Mouse (Mus musculus): ENCODE results near the gene Rsph6a.

Gene Rsph6a

DNA sequence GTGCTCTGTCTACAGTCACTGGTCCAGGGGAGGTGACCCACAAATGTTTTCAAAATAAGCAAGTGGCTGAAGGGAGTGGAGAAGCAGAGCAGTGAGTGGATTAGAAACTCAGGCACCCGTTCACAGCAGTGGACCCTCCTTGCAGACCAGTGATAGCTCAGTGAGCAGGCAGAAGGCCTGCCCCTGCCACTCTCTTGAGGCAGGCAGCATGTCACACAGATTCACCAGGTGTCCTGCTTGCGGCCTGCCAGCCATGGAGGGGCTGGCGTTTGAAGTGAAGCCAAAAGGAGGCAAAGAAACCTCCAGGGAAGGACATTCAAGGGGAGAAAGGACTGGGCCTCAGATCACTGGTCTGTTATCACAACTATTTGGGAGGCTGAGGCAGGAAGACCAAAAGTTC lies 24.2 kb downstream of the Rsph6a start:
- no peak for DNase-seq (ENCODE audit: low spot score in 2 of 2)

DNA sequence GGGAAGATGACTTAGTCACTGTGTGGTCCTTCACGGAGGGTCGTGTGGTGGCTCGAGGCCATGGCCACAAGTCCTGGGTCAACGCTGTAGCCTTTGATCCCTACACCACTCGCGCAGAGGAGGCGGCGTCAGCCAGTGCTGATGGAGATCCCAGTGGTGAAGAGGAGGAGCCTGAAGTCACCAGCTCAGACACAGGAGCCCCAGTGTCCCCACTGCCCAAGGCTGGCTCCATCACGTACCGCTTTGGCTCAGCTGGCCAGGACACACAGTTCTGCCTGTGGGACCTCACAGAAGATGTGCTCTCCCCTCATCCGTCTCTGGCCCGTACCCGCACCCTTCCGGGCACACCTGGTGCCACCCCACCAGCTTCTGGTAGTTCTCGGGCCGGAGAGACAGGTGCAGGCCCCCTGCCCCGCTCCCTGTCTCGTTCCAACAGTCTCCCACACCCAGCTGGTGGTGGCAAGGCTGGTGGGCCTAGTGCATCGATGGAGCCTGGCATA lies 26.0 kb downstream of the Rsph6a start:
- DNase-seq (ENCODE audit: low spot score in 2 of 2), result no peak

DNA sequence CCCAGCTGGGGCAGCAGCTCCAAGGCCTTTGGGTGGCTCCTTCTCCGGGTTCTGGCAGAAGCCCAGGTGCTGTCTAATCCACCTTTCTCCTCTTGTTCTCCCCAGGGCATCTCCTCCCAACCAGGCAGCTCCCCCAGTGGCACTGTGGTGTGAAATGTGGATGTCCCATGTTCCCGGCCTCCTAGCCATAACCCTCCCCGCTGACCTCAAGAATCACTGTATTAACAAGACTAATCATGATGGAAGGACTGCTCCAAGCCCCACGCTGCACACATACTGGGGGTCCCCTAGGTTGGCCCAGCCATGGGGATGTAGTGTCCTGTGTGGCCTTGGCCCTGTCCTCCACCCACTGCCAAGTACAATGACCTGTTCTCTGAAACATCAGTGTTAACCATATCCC lies 27.7 kb downstream of the Rsph6a start:
- DNase-seq (ENCODE audit: low spot score in 2 of 2), result no peak

- DNase-seq (ENCODE audit: low spot score in 2 of 2), result no peak
Measured at GRCm38 (mm10) chr7:19083096-19083495, 28.6 kb downstream of the Rsph6a start.

- DNase-seq (ENCODE audit: low spot score in 2 of 2), result peak in 1 of 2 experiments; percentile 66
Measured at GRCm38 (mm10) chr7:19083701-19084100, 29.2 kb downstream of the Rsph6a start, which contains the start of gene Dmpk. Gene Dmpk, plus strand, starts transcription at chr7:19083849.

DNA sequence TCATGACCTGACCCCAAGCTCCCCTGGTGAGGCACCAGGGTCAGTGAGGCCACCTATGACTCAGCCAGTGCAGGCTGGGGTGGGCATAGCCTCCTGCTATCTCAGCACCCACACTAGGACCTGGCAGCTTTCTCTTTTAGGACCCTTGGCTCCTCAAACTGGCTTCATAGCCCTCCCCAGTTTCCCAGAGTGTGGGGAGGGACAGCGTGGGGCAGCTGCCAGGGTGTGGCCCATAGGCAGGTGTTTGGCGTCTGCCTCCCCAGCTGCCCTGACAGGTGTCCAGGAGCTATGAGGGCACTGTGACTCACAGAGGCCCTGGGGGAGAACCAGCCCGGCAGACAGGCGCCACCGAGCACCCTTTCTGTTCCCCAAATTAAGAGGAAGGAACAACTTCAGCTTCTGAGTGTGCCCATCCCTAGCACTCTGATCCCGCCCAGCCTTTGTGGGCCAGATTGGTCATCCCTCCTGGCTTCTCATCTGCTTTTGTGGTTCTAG lies 29.8 kb downstream of the Rsph6a start:
- peak; percentile 58 to 80 for DNase-seq (ENCODE audit: low spot score in 2 of 2)

- DNase-seq (ENCODE audit: low spot score in 2 of 2), result peak in 1 of 2 experiments; percentile 63
Measured at GRCm38 (mm10) chr7:19084921-19085473, 30.5 kb downstream of the Rsph6a start.

GRCm38 (mm10) chr7:19085495-19085894 lies 31.0 kb downstream of the Rsph6a start:
- no peak for DNase-seq (ENCODE audit: low spot score in 2 of 2)

GRCm38 (mm10) chr7:19086042-19086441 lies 31.6 kb downstream of the Rsph6a start:
- peak; percentile 82 to 87 for DNase-seq (ENCODE audit: low spot score in 2 of 2)

GRCm38 (mm10) chr7:19086760-19087159 lies 32.3 kb downstream of the Rsph6a start:
- DNase-seq (ENCODE audit: low spot score in 2 of 2), result peak in 1 of 2 experiments; percentile 65

- DNase-seq (ENCODE audit: low spot score in 2 of 2), result peak; percentile 73 to 90
Measured at GRCm38 (mm10) chr7:19088813-19089212, 34.3 kb downstream of the Rsph6a start.

- DNase-seq (ENCODE audit: low spot score in 2 of 2), result peak in 1 of 2 experiments; percentile 63
Measured at GRCm38 (mm10) chr7:19091913-19092312, 37.4 kb downstream of the Rsph6a start.

DNA sequence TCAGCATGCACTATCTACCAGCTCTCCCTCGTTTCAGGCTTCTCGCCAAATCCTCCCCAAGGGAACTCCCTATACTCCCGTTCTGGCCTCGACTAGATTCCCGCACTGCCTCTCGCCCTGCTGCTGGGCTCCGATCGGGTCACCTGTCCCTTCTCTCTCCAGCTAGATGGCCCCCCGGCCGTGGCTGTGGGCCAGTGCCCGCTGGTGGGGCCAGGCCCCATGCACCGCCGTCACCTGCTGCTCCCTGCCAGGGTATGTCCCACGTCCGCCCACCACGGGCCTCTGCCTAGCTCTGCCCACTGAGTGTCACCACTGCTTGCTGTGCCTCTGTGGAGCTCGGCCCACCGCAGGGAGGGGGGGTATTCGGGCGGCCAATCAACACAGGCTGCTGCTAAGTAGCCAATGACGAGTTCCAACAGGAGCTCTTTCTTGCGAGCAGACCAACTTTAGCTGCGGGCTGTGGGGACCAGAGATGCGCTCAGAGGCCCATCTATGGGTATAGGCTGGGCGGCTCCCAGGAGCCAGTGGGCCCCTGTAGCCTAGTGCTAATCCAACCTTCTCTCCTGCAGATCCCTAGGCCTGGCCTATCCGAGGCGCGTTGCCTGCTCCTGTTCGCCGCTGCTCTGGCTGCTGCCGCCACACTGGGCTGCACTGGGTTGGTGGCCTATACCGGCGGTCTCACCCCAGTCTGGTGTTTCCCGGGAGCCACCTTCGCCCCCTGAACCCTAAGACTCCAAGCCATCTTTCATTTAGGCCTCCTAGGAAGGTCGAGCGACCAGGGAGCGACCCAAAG lies 38.1 kb downstream of the Rsph6a start:
- DNase-seq (ENCODE audit: low spot score in 2 of 2), result peak in 1 of 2 experiments; percentile 74

GRCm38 (mm10) chr7:19093174-19093521 lies 38.7 kb downstream of the Rsph6a start:
- peak; percentile 90 to 95 for DNase-seq (ENCODE audit: low spot score in 2 of 2)

GRCm38 (mm10) chr7:19093537-19094385 lies 39.3 kb downstream of the Rsph6a start:
- peak; percentile 82 to 91 for DNase-seq (ENCODE audit: low spot score in 2 of 2)

DNA sequence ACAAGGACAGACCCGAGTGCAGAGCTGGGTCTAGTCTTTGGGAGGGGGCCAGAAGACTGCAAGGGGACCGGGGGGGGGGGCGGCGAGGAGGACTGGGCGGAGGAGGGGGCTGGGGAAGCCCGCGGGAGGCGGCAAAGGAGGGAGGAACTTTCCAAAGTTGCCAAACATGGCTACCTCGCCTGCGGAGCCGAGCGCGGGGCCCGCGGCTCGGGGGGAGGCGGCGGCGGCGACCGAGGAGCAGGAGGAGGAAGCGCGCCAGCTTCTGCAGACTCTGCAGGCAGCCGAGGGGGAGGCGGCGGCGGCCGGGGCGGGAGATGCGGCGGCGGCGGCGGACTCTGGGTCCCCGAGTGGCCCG lies 40.0 kb downstream of the Rsph6a start, which contains the start of gene Six5:
Gene Six5, plus strand, starts transcription at position 124 of the 355 bp plus-strand sequence.
- DNase-seq (ENCODE audit: low spot score in 2 of 2), result peak; percentile 51 to 82

DNA sequence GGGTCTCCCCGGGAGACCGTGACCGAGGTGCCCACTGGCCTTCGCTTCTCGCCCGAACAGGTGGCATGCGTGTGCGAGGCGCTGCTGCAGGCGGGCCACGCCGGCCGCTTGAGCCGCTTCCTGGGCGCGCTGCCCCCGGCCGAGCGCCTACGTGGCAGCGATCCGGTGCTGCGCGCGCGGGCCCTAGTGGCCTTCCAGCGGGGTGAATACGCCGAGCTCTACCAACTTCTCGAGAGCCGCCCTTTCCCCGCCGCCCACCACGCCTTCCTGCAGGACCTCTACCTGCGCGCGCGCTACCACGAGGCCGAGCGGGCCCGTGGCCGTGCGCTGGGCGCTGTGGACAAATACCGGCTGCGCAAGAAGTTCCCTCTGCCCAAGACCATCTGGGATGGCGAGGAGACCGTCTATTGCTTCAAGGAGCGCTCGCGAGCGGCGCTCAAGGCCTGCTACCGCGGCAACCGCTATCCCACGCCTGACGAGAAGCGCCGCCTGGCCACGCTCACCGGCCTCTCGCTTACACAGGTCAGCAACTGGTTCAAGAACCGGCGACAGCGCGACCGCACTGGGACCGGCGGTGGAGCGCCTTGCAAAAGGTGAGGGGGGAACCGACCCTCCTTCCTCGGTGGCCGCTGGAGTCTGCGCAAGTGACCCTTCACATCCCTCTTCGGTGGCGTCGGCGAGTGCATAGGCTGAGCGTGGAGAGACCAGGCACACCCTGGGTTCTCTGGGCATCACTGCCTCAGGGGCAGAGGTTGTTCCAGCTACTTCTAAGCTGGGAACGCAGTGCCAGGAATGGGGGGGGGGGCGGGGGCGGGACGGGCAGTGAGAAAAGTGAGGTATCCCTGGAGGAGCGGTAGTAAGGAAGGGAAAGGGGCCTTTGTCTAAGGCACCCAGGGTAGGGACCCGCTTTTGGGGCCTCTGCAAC lies 40.6 kb downstream of the Rsph6a start:
- DNase-seq (ENCODE audit: low spot score in 2 of 2), result peak in 1 of 2 experiments; percentile 77

DNA sequence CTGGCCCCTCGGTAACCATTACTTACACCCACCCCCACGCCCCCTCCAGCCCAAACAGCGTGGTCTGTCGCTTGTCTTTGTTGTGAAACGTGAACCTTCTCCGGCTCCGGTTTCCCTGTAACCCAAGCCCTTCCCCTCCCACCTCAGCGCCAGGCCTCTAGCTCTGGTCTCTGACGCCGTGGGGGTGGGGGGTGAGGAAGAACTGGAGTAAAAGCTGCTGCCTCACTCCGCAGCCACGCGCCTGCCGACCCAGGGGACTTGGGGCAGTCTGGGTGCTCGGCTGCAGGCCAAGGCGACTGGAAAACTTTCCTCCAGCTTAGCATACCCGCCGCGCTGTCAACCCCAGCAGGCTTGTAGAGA lies 41.2 kb downstream of the Rsph6a start:
- peak in 1 of 2 experiments; percentile 64 for DNase-seq (ENCODE audit: low spot score in 2 of 2)

GRCm38 (mm10) chr7:19096421-19096976 lies 42.0 kb downstream of the Rsph6a start:
- DNase-seq (ENCODE audit: low spot score in 2 of 2), result no peak

- no peak for DNase-seq (ENCODE audit: low spot score in 2 of 2)
Measured at GRCm38 (mm10) chr7:19097217-19097616, 42.7 kb downstream of the Rsph6a start.

- DNase-seq (ENCODE audit: low spot score in 2 of 2), result no peak
Measured at GRCm38 (mm10) chr7:19097863-19098262, 43.4 kb downstream of the Rsph6a start.

Data from spleen, postnatal 4 days (tissue).